Mouse (Mus musculus) CH12.LX (cell line): ENCODE measurements around the gene Xylb.

Source experiments
- CHD2 ChIP-seq: IDR thresholded peaks from 2 replicates; pipeline ENCODE4 v1.6.1; 2011; ENCODE audit warnings: low read length, improper control_type of control experiment
- CTCF ChIP-seq, 2 experiments: IDR thresholded peaks in 1 of 2; conservative IDR thresholded peaks in 1 of 2; 2 replicates each; pipeline ENCODE4 v1.5.1; 2011 to 2012; ENCODE audit warnings: low read depth in 2 of 2, low read length in 2 of 2, improper control_type of control experiment in 1 of 2, inconsistent platforms in 1 of 2, mild to moderate bottlenecking in 1 of 2, moderate library complexity in 1 of 2
- E2F4 ChIP-seq: IDR thresholded peaks from 2 replicates; pipeline ENCODE4 v1.6.1; 2011; ENCODE audit warnings: low read depth, low read length, improper control_type of control experiment; ENCODE audit not compliant: insufficient replicate concordance
- EP300 ChIP-seq: IDR thresholded peaks from 2 replicates; pipeline ENCODE4 v1.6.1; 2011; ENCODE audit warnings: low read length, improper control_type of control experiment
- GABPA ChIP-seq: IDR thresholded peaks from 2 replicates; pipeline ENCODE4 v1.6.1; 2012; ENCODE audit warnings: low read depth, low read length, improper control_type of control experiment, inconsistent platforms; ENCODE audit not compliant: insufficient replicate concordance
- JUND ChIP-seq: conservative IDR thresholded peaks from 2 replicates; pipeline ENCODE4 v1.6.1; 2011; ENCODE audit warnings: low read depth, low read length, improper control_type of control experiment
- MEF2A ChIP-seq: IDR thresholded peaks from 2 replicates; pipeline ENCODE4 v1.6.1; 2014; ENCODE audit warnings: low read depth, mild to moderate bottlenecking, inconsistent platforms, low read length, improper control_type of control experiment, borderline replicate concordance
- NELFE ChIP-seq: IDR thresholded peaks from 2 replicates; pipeline ENCODE4 v1.6.1; 2011; ENCODE audit warnings: low read depth, low read length, improper control_type of control experiment
- POLR2A ChIP-seq: IDR thresholded peaks from 2 replicates; pipeline ENCODE4 v1.6.1; 2011; ENCODE audit warnings: low read depth, mild to moderate bottlenecking, improper control_type of control experiment, low read length
- RCOR1 ChIP-seq: conservative IDR thresholded peaks from 2 replicates; pipeline ENCODE4 v1.6.1; 2012; ENCODE audit warnings: low read depth, mild to moderate bottlenecking, inconsistent platforms, low read length, improper control_type of control experiment
- UBTF ChIP-seq: IDR thresholded peaks from 2 replicates; pipeline ENCODE4 v1.6.1; 2012; ENCODE audit warnings: low read depth, mild to moderate bottlenecking, inconsistent platforms, low read length, improper control_type of control experiment, moderate library complexity
- ZNF384 ChIP-seq: IDR thresholded peaks from 2 replicates; pipeline ENCODE4 v1.6.1; 2012; ENCODE audit warnings: low read depth, low read length, improper control_type of control experiment, inconsistent platforms

- TF ChIP-seq POLR2A: no peak
- TF ChIP-seq E2F4: no peak
- TF ChIP-seq CTCF (conservative IDR thresholded peaks at IDR 0.05 in 1 of 2, IDR thresholded peaks at IDR 0.05 in 1 of 2; ENCODE audit: low read depth in 2 of 2, low read length in 2 of 2): no peak
- TF ChIP-seq GABPA: no peak
- TF ChIP-seq NELFE: no peak
- TF ChIP-seq RCOR1: no peak
- no peak for TF ChIP-seq EP300
- no peak for TF ChIP-seq JUND
- no peak for TF ChIP-seq ZNF384
- no peak for TF ChIP-seq MEF2A
- TF ChIP-seq UBTF: no peak
- TF ChIP-seq CHD2: no peak
Measured at GRCm38 (mm10) chr9:119418025-119418424, 60.8 kb downstream of the Xylb start.
